Mouse (Mus musculus): ENCODE measurements around the gene Ifnlr1. TPM values are rescaled to one million over a fixed set of nuclear protein-coding genes. Genes with fewer than 3 reads are reported as not detected.

The Ifnlr1 gene
- polyA plus RNA-seq, 1 experiment from 2014 or later = 0.24 TPM

DNA sequence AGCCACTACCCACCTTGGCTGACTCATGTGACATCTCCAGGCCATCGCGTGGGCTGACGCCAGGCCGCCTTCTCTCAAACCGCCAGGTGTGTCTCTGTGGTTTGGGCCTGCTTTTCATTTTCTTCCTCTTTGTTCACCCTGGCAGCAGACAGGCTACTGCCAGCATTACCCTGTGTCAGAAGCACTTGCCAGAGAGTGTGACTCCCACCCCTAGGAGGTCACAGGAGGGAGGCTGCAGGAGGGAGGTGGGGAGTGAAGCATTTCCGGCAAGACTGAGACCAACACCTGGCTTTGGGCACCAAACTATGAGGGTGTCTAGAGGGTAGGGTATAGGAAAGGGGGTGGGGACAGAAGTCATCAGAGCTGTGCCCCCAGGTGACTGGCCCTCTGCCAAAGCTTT, 21.4 kb upstream of the Ifnlr1 start:
- no peak overlapping the region for H3K4me3 ChIP-seq
- H3K9me3 ChIP-seq = no peaks in the 10 kb centered on the region
- no peak overlapping the region for H3K9ac ChIP-seq (replicated peaks)
- H3K27me3 ChIP-seq = peaks cover 12% of the 10 kb centered on the region
- H3K4me2 ChIP-seq (replicated peaks) = no peak overlapping the region
- no peaks in the 10 kb centered on the region for H3K36me3 ChIP-seq
- no peaks in the 10 kb centered on the region for H3K4me1 ChIP-seq
- no peak for ATAC-seq (ENCODE audit: low FRiP score, low read depth)
- WGBS = 86% methylated on average over 6 of the region's 6 CpGs
- H3K27ac ChIP-seq (replicated peaks) = no peak overlapping the region

DNA sequence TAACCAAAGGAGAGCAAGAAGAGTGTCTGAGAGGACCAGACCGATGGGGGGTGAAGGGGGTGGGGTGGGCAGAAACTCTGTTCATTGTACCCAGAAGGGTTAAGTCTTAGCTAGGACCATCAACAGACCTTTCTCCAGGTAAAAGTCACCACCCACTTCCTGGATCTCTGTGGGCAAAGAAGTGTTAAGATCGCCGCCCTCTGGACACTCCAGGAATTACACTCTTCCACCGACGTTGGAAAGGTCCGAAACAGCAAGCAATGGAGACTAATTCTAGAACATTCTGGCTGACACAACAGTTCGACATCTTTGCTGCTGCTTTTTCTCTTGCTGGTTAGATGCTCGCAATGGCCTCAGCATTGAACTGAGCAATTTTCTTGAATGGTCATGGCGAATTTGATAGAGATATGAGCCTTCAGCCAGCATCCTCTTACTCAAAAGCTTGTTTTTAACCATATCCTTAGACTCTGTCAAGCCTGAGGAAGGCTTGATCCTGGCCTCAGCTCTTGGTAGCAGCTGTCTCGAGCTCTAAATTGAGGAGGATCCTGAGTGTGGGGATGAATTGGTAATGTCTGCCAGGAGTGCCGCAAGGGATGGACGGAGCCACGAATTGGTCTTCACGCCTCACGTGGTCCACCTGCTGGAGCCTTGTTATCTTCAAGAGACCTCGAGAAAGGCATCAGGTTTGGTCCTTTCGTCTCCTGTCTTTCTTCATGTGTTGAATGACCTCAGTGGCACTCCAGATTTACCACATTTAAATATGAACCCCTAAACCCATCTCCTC, 19.7 kb upstream of the Ifnlr1 start:
- WGBS = 54% methylated on average over 17 of the region's 17 CpGs
- H3K9ac ChIP-seq (replicated peaks) = no peak overlapping the region

DNA sequence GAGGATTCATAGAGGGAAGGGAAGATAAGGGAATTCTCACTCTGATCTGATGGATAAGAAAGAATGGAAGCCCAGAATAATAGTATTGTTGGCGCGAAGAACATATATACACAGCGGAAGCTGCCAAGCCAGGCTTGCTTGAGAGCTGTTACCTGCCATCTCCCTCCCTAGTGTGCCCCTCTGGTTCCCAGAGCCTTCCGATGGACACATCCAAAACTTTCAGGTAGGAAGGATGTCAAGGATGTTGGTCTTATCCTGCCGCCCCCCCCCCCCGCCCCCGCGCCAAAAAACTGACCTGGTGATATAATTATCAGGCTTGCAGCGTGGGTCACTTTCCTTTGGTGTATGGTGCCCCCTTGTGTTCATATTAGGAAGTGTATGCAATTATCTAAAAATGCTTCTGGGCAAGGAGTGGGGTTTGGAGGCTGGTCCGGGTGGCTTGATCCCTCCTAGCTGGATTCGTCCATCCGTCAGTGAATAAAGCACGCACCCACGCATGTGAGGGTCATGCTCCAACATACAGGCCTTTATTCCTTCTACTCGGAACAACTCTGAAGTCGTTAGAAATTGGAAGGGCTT, 18.7 kb upstream of the Ifnlr1 start:
- Histone ChIP-seq H3K4me3 (no peak overlapping the region), H3K36me3 (no peaks in the 10 kb centered on the region), H3K27me3 (peaks cover 13% of the 10 kb centered on the region), H3K9ac (replicated peaks) (no peak overlapping the region), H3K27ac (replicated peaks) (no peak overlapping the region), H3K4me2 (replicated peaks) (no peak overlapping the region), H3K4me1 (no peaks in the 10 kb centered on the region), H3K9me3 (no peaks in the 10 kb centered on the region)
- ATAC-seq (ENCODE audit: low FRiP score, low read depth) = no peak
- WGBS = 14% methylated on average over 16 of the region's 16 CpGs

More for the DNA sequence above, 19.7 kb upstream of the Ifnlr1 start:
- Histone ChIP-seq H3K4me1 (no peaks in the 10 kb centered on the region), H3K4me3 (no peak overlapping the region), H3K27me3 (peaks cover 13% of the 10 kb centered on the region), H3K9me3 (no peaks in the 10 kb centered on the region), H3K27ac (replicated peaks) (no peak overlapping the region), H3K4me2 (replicated peaks) (no peak overlapping the region), H3K36me3 (no peaks in the 10 kb centered on the region)
- ATAC-seq (ENCODE audit: low FRiP score, low read depth) = no peak

DNA sequence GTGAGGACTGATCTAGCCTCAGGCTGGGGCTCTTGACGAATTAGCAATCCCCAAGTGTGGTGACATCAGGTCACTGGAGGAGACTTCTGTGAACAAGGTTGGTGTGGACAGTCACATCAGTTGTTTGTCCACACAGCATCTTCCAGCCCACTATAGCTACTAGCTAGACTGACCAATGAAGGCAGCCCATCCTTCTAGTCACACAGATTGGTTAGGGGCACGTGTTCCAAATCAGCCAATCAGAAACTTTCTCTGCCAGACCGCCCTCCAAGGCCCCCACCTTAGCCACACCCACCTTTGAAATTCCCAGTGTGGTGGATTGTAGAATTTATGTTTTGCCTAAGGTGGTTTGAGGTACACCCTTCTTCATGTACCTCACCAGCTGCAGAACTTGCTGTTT, 12.6 kb upstream of the Ifnlr1 start:
- Histone ChIP-seq H3K4me3 (no peak overlapping the region), H3K27me3 (peaks cover 8% of the 10 kb centered on the region), H3K4me1 (0 out of 2 replicates have a peak, but pooled peaks cover 7% of the 10 kb centered on the region), H3K4me2 (replicated peaks) (no peak overlapping the region), H3K9me3 (no peaks in the 10 kb centered on the region), H3K36me3 (no peaks in the 10 kb centered on the region), H3K9ac (replicated peaks) (no peak overlapping the region), H3K27ac (replicated peaks) (no peak overlapping the region)
- 71% methylated on average over 3 of the region's 3 CpGs for WGBS
- ATAC-seq (ENCODE audit: low FRiP score, low read depth) = no peak

DNA sequence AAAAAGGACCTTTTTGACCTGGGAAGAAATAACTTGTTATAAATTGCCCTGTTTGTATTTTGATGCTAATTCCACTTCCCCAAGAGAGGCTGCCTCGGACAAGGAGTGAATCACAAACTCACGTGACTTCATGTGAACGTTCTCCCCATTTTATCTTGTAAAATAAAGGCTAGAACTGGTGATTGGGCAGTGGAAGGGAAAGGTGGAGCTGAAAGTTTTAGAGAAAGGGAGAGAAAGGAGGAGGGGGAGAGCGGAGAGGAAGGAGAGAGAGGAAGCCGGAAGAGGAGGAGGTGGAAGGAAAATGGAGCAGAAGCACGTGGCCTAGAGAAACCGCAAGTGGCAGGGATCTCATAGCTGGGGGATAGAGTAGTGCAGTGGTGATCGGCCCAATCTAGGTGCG, 11.1 kb upstream of the Ifnlr1 start:
- WGBS = 75% methylated on average over 9 of the region's 9 CpGs
- peaks cover 4% of the 10 kb centered on the region; the same call in 1 of the 2 replicates for H3K27me3 ChIP-seq
- no peak overlapping the region for H3K4me3 ChIP-seq
- no peaks in the 10 kb centered on the region for H3K9me3 ChIP-seq
- no peaks in the 10 kb centered on the region for H3K36me3 ChIP-seq
- no peak overlapping the region for H3K27ac ChIP-seq (replicated peaks)
- 0 out of 2 replicates have a peak, but pooled peaks cover 7% of the 10 kb centered on the region for H3K4me1 ChIP-seq
- ATAC-seq (ENCODE audit: low FRiP score, low read depth) = no peak
- H3K9ac ChIP-seq (replicated peaks) = no peak overlapping the region
- H3K4me2 ChIP-seq (replicated peaks) = no peak overlapping the region

DNA sequence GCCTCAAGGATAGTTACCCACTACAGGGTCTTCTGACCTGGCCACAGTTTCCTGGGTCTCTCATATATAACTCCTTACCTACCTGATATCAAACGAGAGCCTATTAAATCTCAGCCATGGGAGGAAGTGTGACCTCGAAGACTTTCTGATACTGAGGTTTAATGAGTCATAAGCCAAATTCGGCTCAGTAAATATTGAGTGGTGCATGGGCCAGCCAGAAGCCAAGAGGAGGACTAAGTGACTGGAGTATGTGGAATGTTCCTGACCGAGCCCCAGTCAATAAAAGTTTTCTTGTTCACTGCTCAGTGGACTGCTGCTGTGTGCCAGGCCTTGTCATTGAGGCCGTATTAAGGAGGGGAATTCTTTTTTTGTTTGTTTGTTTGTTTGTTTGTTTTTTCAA, 9.6 kb upstream of the Ifnlr1 start:
- no peak overlapping the region for H3K4me3 ChIP-seq
- 86% methylated on average over 5 of the region's 5 CpGs for WGBS
- no peaks in the 10 kb centered on the region for H3K36me3 ChIP-seq
- no peak overlapping the region for H3K4me2 ChIP-seq (replicated peaks)
- H3K9ac ChIP-seq (replicated peaks) = no peak overlapping the region
- H3K27ac ChIP-seq (replicated peaks) = no peak overlapping the region
- peaks cover 4% of the 10 kb centered on the region; the same call in 1 of the 2 replicates for H3K27me3 ChIP-seq
- H3K4me1 ChIP-seq = 0 out of 2 replicates have a peak, but pooled peaks cover 7% of the 10 kb centered on the region
- no peak for ATAC-seq (ENCODE audit: low FRiP score, low read depth)
- H3K9me3 ChIP-seq = no peaks in the 10 kb centered on the region

DNA sequence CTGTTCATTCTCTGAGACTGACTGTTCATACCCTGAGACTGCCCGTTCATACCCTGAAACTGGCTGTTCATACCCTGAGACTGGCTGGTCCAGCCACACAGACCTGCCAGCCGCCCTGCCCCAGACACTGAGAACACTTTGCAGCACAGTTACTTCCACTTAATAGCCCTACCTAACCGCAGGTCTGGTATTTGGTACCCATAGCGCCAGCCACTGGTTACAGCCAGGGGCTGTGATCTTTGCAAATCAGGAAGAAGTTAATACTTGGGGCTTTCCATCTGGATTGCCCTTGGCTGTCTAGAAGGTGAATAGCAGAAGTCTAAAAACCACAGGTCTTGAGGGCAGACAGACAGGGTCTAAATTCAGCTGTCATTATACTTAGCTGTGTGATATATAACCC, 6.8 kb upstream of the Ifnlr1 start:
- H3K27ac ChIP-seq (replicated peaks) = no peak overlapping the region
- no peak overlapping the region for H3K4me3 ChIP-seq
- no peaks in the 10 kb centered on the region for H3K9me3 ChIP-seq
- 73% methylated on average over 4 of the region's 4 CpGs for WGBS
- no peak for ATAC-seq (ENCODE audit: low FRiP score, low read depth)
- no peaks in the 10 kb centered on the region for H3K36me3 ChIP-seq
- peaks cover 12% of the 10 kb centered on the region; the same call in 1 of the 2 replicates for H3K27me3 ChIP-seq
- H3K9ac ChIP-seq (replicated peaks) = no peak overlapping the region
- no peak overlapping the region for H3K4me2 ChIP-seq (replicated peaks)
- 0 out of 2 replicates have a peak, but pooled peaks cover 3% of the 10 kb centered on the region for H3K4me1 ChIP-seq

DNA sequence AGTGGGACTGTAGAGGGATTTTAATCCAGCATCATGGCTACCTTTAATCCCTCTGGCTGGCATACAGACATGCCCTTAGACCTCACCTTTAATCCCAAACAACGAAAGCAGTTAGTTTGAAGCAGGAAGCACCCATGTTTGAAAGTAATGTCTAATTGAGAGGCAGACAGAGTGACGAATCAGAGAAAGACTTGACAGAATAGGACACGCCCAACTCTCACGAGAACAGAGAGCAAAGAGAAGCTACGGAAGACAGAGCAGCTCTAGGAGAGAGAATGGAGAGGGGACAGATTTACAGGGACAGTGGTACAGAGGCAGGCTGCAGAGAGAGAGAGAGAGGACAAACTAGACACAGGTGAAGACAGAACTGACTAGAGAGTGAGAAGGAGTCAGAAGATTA, 4.3 kb upstream of the Ifnlr1 start:
- no peaks in the 10 kb centered on the region for H3K9me3 ChIP-seq
- H3K4me1 ChIP-seq = peaks cover 12% of the 10 kb centered on the region; the same call in 1 of the 2 replicates
- no peak overlapping the region for H3K4me3 ChIP-seq
- WGBS = 72% methylated on average over 5 of the region's 5 CpGs
- H3K27me3 ChIP-seq = peaks cover 33% of the 10 kb centered on the region
- no peak overlapping the region for H3K9ac ChIP-seq (replicated peaks)
- ATAC-seq (ENCODE audit: low FRiP score, low read depth) = no peak
- H3K36me3 ChIP-seq = no peaks in the 10 kb centered on the region
- no peak overlapping the region for H3K4me2 ChIP-seq (replicated peaks)
- H3K27ac ChIP-seq (replicated peaks) = no peak overlapping the region

DNA sequence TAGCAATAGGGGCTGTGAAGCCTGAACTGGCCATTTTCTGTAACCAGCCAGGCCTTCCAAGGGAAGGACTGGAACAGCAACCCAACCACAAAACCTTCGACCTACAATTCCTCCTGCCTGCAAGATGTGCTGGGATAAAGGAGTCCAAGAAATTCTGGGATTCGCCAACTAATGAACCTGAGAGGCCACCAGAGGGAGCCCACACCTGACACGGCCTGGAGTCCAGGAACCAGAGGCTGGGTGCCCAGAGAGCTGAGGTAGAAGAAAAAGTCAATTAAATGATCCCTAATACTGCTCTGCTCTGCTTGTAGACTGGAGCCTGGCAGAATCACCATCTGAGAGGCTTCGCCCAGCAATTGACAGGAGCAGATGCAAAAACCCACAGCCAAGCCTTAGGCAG, 2.5 kb upstream of the Ifnlr1 start:
- no peaks in the 10 kb centered on the region for H3K9me3 ChIP-seq
- no peak overlapping the region for H3K4me2 ChIP-seq (replicated peaks)
- ATAC-seq (ENCODE audit: low FRiP score, low read depth) = no peak
- no peak overlapping the region for H3K4me3 ChIP-seq
- H3K9ac ChIP-seq (replicated peaks) = no peak overlapping the region
- 25% methylated on average over 4 of the region's 4 CpGs for WGBS
- H3K36me3 ChIP-seq = no peaks in the 10 kb centered on the region
- H3K27ac ChIP-seq (replicated peaks) = no peak overlapping the region
- peaks cover 51% of the 10 kb centered on the region for H3K27me3 ChIP-seq
- peaks cover 14% of the 10 kb centered on the region; the same call in 1 of the 2 replicates for H3K4me1 ChIP-seq

DNA sequence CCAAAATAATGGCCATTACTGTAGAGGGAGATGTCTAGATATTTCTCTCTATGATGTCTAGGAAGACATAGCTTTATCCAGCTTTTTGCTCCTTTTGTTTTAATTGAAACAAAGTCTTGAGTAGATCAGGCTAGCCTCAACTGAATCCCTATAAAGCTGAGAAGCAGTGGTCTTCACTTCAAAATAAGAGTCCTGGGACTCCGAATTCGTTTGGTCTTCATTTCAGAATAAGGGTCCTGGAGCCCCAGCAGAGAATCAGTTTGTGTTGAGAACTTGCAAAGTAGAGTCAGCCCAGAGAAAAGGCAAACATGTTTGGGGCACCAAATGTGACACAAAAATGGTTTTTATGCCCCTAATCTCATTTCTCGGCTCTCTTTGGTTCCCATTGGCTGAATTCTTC, 1.4 kb upstream of the Ifnlr1 start:
- ATAC-seq (ENCODE audit: low FRiP score, low read depth) = no peak
- Histone ChIP-seq H3K4me1 (peaks cover 14% of the 10 kb centered on the region; the same call in 1 of the 2 replicates), H3K4me3 (no peak overlapping the region), H3K4me2 (replicated peaks) (no peak overlapping the region), H3K36me3 (no peaks in the 10 kb centered on the region), H3K27me3 (peaks cover 63% of the 10 kb centered on the region), H3K9me3 (no peaks in the 10 kb centered on the region), H3K9ac (replicated peaks) (no peak overlapping the region), H3K27ac (replicated peaks) (no peak overlapping the region)
- 34% methylated on average over 3 of the region's 3 CpGs for WGBS

DNA sequence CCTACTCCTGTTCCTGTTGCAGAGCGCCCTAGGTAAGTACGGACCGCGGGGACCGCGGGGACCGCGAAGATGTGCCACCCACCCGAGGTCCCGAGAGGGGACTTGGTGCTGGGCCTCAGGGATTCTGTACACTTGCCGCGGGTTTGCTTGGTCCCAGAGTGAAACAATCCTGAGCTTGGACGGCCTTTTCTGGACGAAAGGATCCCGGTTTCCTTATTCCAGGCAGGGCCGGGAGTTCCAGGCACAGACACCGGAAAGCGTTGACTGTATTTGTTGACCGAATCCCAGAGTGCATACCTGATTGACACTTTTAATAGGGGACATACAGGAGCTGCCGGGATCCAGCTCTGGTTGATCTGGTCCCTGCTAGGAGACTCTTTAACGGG, 474 bp downstream of the Ifnlr1 start:
- no peak for ATAC-seq (ENCODE audit: low FRiP score, low read depth)
- under 1% methylated on average over 21 of the region's 21 CpGs for WGBS
- H3K9me3 ChIP-seq = no peaks in the 10 kb centered on the region
- H3K4me3 ChIP-seq = peak overlapping the region; percentile 50
- peaks cover 14% of the 10 kb centered on the region; the same call in 1 of the 2 replicates for H3K4me1 ChIP-seq
- H3K4me2 ChIP-seq (replicated peaks) = peak overlapping the region; percentile 84
- peak overlapping the region; percentile 45 for H3K9ac ChIP-seq (replicated peaks)
- no peaks in the 10 kb centered on the region for H3K36me3 ChIP-seq
- no peak overlapping the region for H3K27ac ChIP-seq (replicated peaks)
- peaks cover 69% of the 10 kb centered on the region for H3K27me3 ChIP-seq

DNA sequence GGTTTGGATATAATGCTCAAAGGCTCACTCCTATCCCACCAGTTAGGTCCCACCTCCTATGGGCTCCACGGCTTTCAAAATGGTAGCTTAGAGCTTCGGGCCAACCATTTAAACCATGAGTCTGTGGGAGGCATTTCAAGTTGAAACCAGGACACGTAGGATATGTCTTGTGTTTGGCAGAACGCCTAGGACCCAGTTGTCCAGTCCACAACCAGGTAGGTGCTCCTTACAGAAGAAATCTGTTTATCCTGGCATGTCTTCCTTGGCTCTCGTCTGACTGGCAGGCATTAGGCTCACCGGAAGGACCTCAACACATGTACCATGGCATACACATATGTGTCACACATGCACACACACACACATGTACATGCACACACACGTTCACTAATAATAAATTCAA, 3.7 kb downstream of the Ifnlr1 start:
- Histone ChIP-seq H3K9ac (replicated peaks) (no peak overlapping the region), H3K4me3 (no peak overlapping the region), H3K4me2 (replicated peaks) (no peak overlapping the region), H3K27ac (replicated peaks) (no peak overlapping the region), H3K4me1 (peaks cover 14% of the 10 kb centered on the region; the same call in 1 of the 2 replicates), H3K27me3 (peaks cover 56% of the 10 kb centered on the region), H3K36me3 (no peaks in the 10 kb centered on the region), H3K9me3 (no peaks in the 10 kb centered on the region)
- no peak for ATAC-seq (ENCODE audit: low FRiP score, low read depth)
- WGBS = 91% methylated on average over 7 of the region's 7 CpGs

Data from midbrain, embryonic 12.5 days (tissue).